Mouse (Mus musculus) liver, embryonic 13.5 days (tissue): ENCODE measurements around the gene Zfyve1. TPM values are rescaled to one million over a fixed set of nuclear protein-coding genes. Genes with fewer than 3 reads are reported as not detected.

ENCODE experiments used
- ATAC-seq: fragments of 200-750 bp; cut with Nextera tagmentation; 2 replicates; pipeline ENCODE4 v1.8.0; 2017; ENCODE audit warnings: low read depth, mild to moderate bottlenecking, moderate number of reproducible peaks, moderate library complexity
- DNase-seq: peaks from one replicate; pipeline ENCODE4 v3.0.0; 2022
- H3K27ac ChIP-seq: fragments of 300-500 bp; sonication (generic); 2 replicates; pipeline ENCODE4 v1.5.1; 2015; ENCODE audit warnings: moderate library complexity, mild to moderate bottlenecking, inconsistent platforms
- H3K27me3 ChIP-seq: fragments of 300-500 bp; sonication (generic); 2 replicates; pipeline ENCODE4 v1.6.1; 2015; ENCODE audit warnings: mild to moderate bottlenecking, inconsistent platforms
- H3K36me3 ChIP-seq: fragments of 300-500 bp; sonication (generic); 2 replicates; pipeline ENCODE4 v1.6.1; 2015; ENCODE audit warnings: mild to moderate bottlenecking, inconsistent platforms
- H3K4me1 ChIP-seq: fragments of 300-500 bp; sonication (generic); replicated peaks from 2 replicates; pipeline ENCODE4 v1.6.1; 2015; ENCODE audit warnings: inconsistent platforms
- H3K4me2 ChIP-seq: fragments of 300-500 bp; sonication (generic); 2 replicates; pipeline ENCODE4 v1.6.1; 2015; ENCODE audit warnings: inconsistent platforms, mild to moderate bottlenecking, moderate library complexity
- H3K4me3 ChIP-seq: fragments of 300-500 bp; sonication (generic); replicated peaks from 2 replicates; pipeline ENCODE4 v1.5.1; 2015; ENCODE audit warnings: mild to moderate bottlenecking, inconsistent platforms
- H3K9ac ChIP-seq: fragments of 300-500 bp; sonication (generic); 2 replicates; pipeline ENCODE4 v1.6.1; 2015; ENCODE audit warnings: mild to moderate bottlenecking, inconsistent platforms
- H3K9me3 ChIP-seq: fragments of 300-500 bp; sonication (generic); replicated peaks from 2 replicates; pipeline ENCODE4 v1.6.1; 2016; ENCODE audit warnings: inconsistent platforms
- WGBS: fragments of 180-500 bp; shearing (Covaris S2); methylation state at CpG from one replicate; pipeline ENCODE4 v1.1.7; 2015; ENCODE audit not compliant: insufficient replicate concordance; 5-methylcytosine and 5-hydroxymethylcytosine counted together
- polyA plus RNA-seq: library from polyadenylated mRNA; unstranded; fragments of >200 nt; fragmentation: Nextera tagmentation; extraction: Ambion mirVana; gene quantifications from 2 replicates; pipeline ENCODE4 v1.2.1, GENCODE M21; 2015

Zfyve1 gene
- polyA plus RNA-seq, 1 experiment from 2014 or later: 5.0 TPM

DNA sequence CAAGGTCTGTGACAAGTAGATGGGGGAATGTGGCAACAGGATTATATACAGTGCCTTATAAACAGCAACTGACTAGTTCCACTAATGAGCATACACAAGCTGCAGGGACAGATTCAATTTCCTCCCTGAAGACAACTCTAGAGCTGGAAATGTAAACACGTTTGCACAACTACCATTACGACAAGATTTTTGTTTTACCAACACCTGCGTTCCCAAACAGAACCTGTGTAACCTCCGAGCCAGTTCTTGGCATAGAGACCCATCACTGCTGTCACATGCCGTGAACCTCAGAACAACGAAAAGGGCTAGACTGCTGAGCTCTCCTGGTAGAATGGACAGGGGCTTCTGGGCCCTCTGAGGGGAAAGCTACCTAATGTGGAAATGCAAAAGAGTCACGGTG lies 53.0 kb downstream of the Zfyve1 start:
- Histone ChIP-seq H3K9ac (no peak overlapping the region), H3K4me2 (no peak overlapping the region), H3K9me3 (no peaks in the 10 kb centered on the region), H3K36me3 (peaks cover 51% of the 10 kb centered on the region), H3K4me1 (no peaks in the 10 kb centered on the region), H3K27ac (no peak overlapping the region), H3K27me3 (no peaks in the 10 kb centered on the region), H3K4me3 (no peak overlapping the region)
- ATAC-seq (no peak), DNase-seq (no peak)
- 77% methylated on average over 7 of the region's 7 CpGs for WGBS

DNA sequence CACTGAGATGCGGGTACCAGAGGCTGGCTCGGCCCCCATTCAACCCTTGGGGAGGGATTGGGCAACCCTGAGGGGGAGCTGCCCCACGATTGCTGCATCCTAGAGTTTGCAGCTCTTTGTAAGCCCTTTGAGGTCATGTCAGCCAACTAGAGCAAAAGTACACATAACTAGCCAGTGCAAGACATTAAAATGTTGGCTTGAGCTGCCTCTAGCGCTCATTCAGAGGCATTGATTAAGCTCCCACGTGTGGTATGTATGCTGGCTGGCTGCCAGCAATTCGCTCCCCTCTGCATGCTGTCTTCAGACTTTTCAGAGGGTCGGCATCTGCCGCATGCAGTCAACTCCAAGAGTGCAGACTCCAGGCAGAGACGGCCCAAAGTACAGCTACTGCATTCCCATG lies 61.0 kb downstream of the Zfyve1 start:
- H3K27ac ChIP-seq: no peak overlapping the region
- H3K4me3 ChIP-seq: no peak overlapping the region
- no peaks in the 10 kb centered on the region for H3K4me1 ChIP-seq
- 76% methylated on average over 9 of the region's 9 CpGs for WGBS
- H3K27me3 ChIP-seq: no peaks in the 10 kb centered on the region
- H3K4me2 ChIP-seq: no peak overlapping the region
- H3K36me3 ChIP-seq: peaks cover 61% of the 10 kb centered on the region
- H3K9ac ChIP-seq: no peak overlapping the region
- DNase-seq (no peak), ATAC-seq (no peak)
- no peaks in the 10 kb centered on the region for H3K9me3 ChIP-seq

DNA sequence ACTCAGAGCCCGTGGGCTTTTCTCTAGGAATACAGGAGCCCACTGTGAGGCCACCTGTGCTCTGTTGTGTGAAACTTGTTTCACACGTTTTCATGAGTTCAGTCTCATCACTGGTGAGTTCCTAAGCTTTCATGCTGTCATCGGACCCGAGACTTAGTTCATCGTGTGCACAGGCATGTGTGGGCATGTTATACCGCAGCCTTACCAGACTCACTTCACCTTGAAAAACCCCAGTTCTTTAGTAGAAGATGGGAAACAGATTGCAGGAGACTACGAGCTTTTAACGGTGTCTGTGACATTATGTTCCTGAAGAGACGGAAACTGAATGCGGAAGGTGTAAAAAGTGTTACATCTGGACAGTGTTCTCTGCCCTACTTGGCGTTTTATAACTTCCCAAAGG lies 61.6 kb downstream of the Zfyve1 start:
- Histone ChIP-seq H3K4me1 (no peaks in the 10 kb centered on the region), H3K9ac (no peak overlapping the region), H3K36me3 (peaks cover 56% of the 10 kb centered on the region), H3K27ac (no peak overlapping the region), H3K27me3 (no peaks in the 10 kb centered on the region), H3K4me3 (no peak overlapping the region), H3K9me3 (no peaks in the 10 kb centered on the region), H3K4me2 (no peak overlapping the region)
- WGBS: 83% methylated on average over 11 of the region's 11 CpGs
- ATAC-seq (no peak), DNase-seq (no peak)

- no peak overlapping the region for H3K4me2 ChIP-seq
- no peaks in the 10 kb centered on the region for H3K27me3 ChIP-seq
- H3K27ac ChIP-seq: no peak overlapping the region
- WGBS: 65% methylated on average over 3 of the region's 3 CpGs
- H3K4me3 ChIP-seq: no peak overlapping the region
- H3K4me1 ChIP-seq: no peaks in the 10 kb centered on the region
- H3K9me3 ChIP-seq: no peaks in the 10 kb centered on the region
- no peak overlapping the region for H3K9ac ChIP-seq
- DNase-seq (no peak), ATAC-seq (no peak)
- H3K36me3 ChIP-seq: peaks cover 48% of the 10 kb centered on the region
Observed at GRCm38 (mm10) chr12:83534190-83534589, 62.8 kb downstream of the Zfyve1 start.

- Histone ChIP-seq H3K4me2 (no peak overlapping the region), H3K27ac (no peak overlapping the region), H3K4me1 (no peaks in the 10 kb centered on the region), H3K9ac (no peak overlapping the region), H3K27me3 (no peaks in the 10 kb centered on the region), H3K4me3 (no peak overlapping the region), H3K36me3 (peaks cover 39% of the 10 kb centered on the region), H3K9me3 (no peaks in the 10 kb centered on the region)
- no peak for DNase-seq
- WGBS: 85% methylated on average over 3 of the region's 3 CpGs
- no peak for ATAC-seq
Observed at GRCm38 (mm10) chr12:83532966-83533365, 64.1 kb downstream of the Zfyve1 start.

GRCm38 (mm10) chr12:83531992-83532391 lies 65.0 kb downstream of the Zfyve1 start:
- Histone ChIP-seq H3K9ac (no peak overlapping the region), H3K4me1 (peaks cover 3% of the 10 kb centered on the region; the same call in 1 of the 2 replicates), H3K9me3 (no peaks in the 10 kb centered on the region), H3K4me2 (no peak overlapping the region), H3K36me3 (peaks cover 40% of the 10 kb centered on the region), H3K4me3 (no peak overlapping the region), H3K27ac (no peak overlapping the region), H3K27me3 (no peaks in the 10 kb centered on the region)
- ATAC-seq (no peak), DNase-seq (no peak)
- WGBS: 76% methylated on average over 6 of the region's 6 CpGs

DNA sequence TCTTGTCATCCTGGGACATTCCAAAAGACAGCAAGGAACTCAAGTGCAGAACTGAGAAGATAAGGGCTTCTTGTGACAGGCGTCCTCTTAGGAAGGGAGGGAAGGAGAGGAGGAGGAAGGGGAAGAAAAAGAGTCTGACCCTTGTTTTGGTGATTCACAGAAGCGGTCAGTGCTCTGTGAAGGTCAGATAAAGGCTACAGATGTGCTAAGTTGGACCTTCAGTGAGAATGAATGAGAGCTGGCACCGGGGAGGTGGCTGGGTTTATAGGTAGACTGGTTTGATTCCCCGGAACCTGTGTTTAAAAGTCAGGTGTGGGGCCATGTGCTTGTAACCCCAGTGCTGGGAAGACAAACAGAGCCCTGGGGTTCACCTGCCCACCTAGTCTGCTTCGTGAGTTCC lies 68.4 kb downstream of the Zfyve1 start:
- WGBS: 76% methylated on average over 5 of the region's 5 CpGs
- H3K9ac ChIP-seq: no peak overlapping the region
- peaks cover 17% of the 10 kb centered on the region for H3K36me3 ChIP-seq
- H3K4me3 ChIP-seq: no peak overlapping the region
- peaks cover 27% of the 10 kb centered on the region for H3K4me1 ChIP-seq
- no peaks in the 10 kb centered on the region for H3K9me3 ChIP-seq
- DNase-seq (no peak), ATAC-seq (no peak)
- H3K27ac ChIP-seq: no peak overlapping the region
- H3K27me3 ChIP-seq: no peaks in the 10 kb centered on the region
- H3K4me2 ChIP-seq: no peak overlapping the region

- Histone ChIP-seq H3K9ac (no peak overlapping the region), H3K4me1 (peaks cover 32% of the 10 kb centered on the region), H3K27ac (no peak overlapping the region), H3K4me2 (no peak overlapping the region), H3K4me3 (no peak overlapping the region), H3K27me3 (no peaks in the 10 kb centered on the region), H3K9me3 (no peaks in the 10 kb centered on the region), H3K36me3 (peaks cover 14% of the 10 kb centered on the region)
- WGBS: 77% methylated on average over 6 of the region's 6 CpGs
- ATAC-seq (no peak), DNase-seq (no peak)
Observed at GRCm38 (mm10) chr12:83527816-83528215, 69.2 kb downstream of the Zfyve1 start.

DNA sequence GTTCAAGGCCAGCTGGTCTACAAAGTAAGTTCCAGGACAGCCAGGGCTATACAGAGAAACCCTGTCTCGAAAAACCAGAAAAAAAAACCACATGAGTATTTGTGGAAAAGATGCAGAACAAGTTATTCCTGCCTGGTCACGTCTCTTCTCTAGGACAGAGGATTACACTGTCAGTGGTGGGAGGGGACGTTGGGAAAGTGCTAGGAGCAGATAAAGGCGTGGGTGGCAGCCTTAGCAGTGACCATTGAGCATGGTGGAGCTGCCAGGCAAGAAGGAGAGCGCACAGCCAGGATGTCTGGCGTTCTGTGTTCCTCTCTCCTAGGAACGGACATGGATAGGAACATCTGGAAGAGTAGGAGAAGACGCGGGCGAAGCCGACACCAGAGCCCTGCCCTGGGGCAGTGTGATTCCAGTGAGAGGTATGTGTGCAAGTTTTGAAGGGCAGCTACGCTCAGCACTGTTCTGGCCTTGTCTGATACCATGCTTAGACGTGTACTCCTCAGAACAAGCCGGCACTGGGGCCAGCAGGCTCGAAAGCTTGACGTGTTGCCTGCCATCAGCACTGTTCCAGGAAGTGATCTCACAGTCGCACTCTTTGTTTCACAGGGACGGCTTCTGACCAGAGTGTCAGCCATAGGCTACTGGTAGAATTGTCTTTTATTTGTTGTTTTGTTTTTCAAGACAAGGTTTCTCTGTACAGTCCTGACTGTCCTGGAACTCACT lies 71.0 kb downstream of the Zfyve1 start:
- Histone ChIP-seq H3K4me3 (no peak overlapping the region), H3K27me3 (no peaks in the 10 kb centered on the region), H3K27ac (peak overlapping the region; percentile 34; the same call in 1 of the 2 replicates), H3K4me1 (peaks cover 40% of the 10 kb centered on the region), H3K9ac (no peak overlapping the region), H3K36me3 (peaks cover 14% of the 10 kb centered on the region), H3K4me2 (no peak overlapping the region), H3K9me3 (no peaks in the 10 kb centered on the region)
- WGBS: 60% methylated on average over 18 of the region's 18 CpGs
- DNase-seq (no peak), ATAC-seq (peak; percentile 42; the same call in 1 of the 2 replicates)

GRCm38 (mm10) chr12:83524329-83524728 lies 72.7 kb downstream of the Zfyve1 start:
- peaks cover 54% of the 10 kb centered on the region for H3K4me1 ChIP-seq
- no peak for DNase-seq
- no peak for ATAC-seq
- no peak overlapping the region for H3K27ac ChIP-seq
- no peak overlapping the region for H3K9ac ChIP-seq
- peaks cover 11% of the 10 kb centered on the region for H3K36me3 ChIP-seq
- no peaks in the 10 kb centered on the region for H3K27me3 ChIP-seq
- no peak overlapping the region for H3K4me2 ChIP-seq
- no peak overlapping the region for H3K4me3 ChIP-seq
- H3K9me3 ChIP-seq: no peaks in the 10 kb centered on the region
- WGBS: 70% methylated on average over 5 of the region's 5 CpGs

GRCm38 (mm10) chr12:83523892-83524291 lies 73.1 kb downstream of the Zfyve1 start:
- ATAC-seq: no peak
- 74% methylated on average over 4 of the region's 4 CpGs for WGBS
- no peak overlapping the region for H3K27ac ChIP-seq

GRCm38 (mm10) chr12:83523056-83523455 lies 74.0 kb downstream of the Zfyve1 start:
- Histone ChIP-seq H3K4me1 (peaks cover 60% of the 10 kb centered on the region), H3K9ac (no peak overlapping the region), H3K27ac (no peak overlapping the region), H3K4me2 (no peak overlapping the region), H3K4me3 (no peak overlapping the region), H3K9me3 (no peaks in the 10 kb centered on the region), H3K27me3 (no peaks in the 10 kb centered on the region), H3K36me3 (peaks cover 11% of the 10 kb centered on the region)
- WGBS: 86% methylated on average over 6 of the region's 6 CpGs
- no peak for ATAC-seq
- DNase-seq: no peak

More at GRCm38 (mm10) chr12:83523892-83524291, 73.1 kb downstream of the Zfyve1 start:
- Histone ChIP-seq H3K4me1 (peaks cover 55% of the 10 kb centered on the region), H3K9ac (0 out of 2 replicates have a peak overlapping the region, but pooled peaks have one; percentile 13), H3K36me3 (peaks cover 11% of the 10 kb centered on the region), H3K4me2 (no peak overlapping the region), H3K9me3 (no peaks in the 10 kb centered on the region), H3K27me3 (no peaks in the 10 kb centered on the region), H3K4me3 (no peak overlapping the region)
- no peak for DNase-seq
